Mouse (Mus musculus) layer of hippocampus, postnatal 25 days (tissue): ENCODE measurements around the gene Scnm1. TPM values are rescaled to one million over a fixed set of nuclear protein-coding genes. Genes with fewer than 3 reads are reported as not detected.
A peak's percentile ranks its signal among the peaks of the same experiment; 100 is the strongest.

Source experiments
- DNase-seq, 2 experiments: peaks; one replicate each; pipeline ENCODE4 v3.0.0; 2022; ENCODE audit warnings: mixed read lengths in 2 of 2, low spot score in 1 of 2; ENCODE audit errors: extremely low spot score in 1 of 2
- total RNA-seq, 2 experiments: library from RNA; stranded (reverse); gene quantifications; 2 replicates each; pipeline ENCODE4 v1.2.3; 2021

The Scnm1 gene
- 10 to 100 TPM; 43.1 to 48.2 TPM for total RNA-seq

DNA sequence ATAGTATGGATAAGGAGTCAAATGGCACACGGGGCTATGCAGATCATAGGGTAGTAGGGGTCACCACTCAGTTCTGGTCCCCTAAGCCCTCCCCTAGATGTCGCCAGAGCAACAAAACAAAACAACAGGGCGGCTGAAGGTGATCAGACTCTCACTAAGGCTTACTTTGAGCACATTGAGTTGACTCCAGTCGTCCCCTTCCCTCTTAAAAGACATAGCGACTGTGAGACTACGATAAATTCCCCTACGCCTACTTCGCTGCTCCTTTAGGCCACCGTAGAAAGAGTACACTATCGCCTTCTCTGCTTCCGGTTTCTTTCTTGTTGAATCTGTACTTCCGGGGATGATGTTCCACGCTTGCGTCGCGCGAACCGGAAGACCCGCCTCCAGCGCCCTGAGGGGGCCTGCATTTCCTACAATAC is at the start of gene Scnm1, which contains the start of gene Lysmd1:
Gene Scnm1, minus strand, starts transcription at position 332 of the 422 bp plus-strand sequence.
Gene Lysmd1, plus strand, starts transcription at position 409 of the 422 bp plus-strand sequence.
- DNase-seq = peak; percentile 68 to 70

DNA sequence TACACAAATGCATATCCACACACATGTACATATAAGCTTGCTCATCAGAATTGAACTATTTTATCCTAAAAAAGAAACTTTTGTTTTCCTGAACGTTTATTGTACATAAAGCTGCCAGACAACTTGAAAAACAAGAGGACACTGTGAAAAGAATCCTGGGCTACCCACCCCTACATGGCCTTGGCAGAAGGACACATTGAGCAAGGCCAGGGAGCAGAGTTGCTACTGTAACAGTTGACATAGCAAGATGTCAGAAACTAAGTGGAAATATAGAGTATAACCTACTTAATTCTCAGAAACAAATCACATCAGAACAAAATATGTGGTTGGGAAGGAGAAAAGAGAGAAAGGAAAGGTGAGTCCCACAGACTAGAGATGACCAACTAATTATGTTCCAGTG is 48.0 kb upstream of the Scnm1 start:
- DNase-seq = no peak

DNA sequence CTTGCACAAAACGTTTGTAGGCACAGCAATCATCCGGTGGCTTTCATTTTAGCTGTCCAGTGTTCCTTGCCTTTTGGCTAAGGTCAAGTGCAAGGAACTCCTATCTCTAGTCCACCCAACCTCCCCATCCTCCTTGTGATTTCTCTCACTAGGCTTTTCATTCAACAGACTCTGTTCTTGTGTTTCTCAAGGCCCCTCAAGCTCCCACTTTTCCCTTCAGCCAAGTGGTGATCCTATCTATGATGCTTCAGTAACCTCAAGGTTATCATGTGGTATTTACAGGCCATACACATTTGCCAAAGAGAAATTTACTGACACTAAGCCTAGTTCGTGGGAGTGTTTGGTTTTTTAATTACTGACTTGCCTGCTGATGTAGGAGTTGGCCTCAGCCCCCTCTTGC is 46.1 kb upstream of the Scnm1 start:
- no peak for DNase-seq

DNA sequence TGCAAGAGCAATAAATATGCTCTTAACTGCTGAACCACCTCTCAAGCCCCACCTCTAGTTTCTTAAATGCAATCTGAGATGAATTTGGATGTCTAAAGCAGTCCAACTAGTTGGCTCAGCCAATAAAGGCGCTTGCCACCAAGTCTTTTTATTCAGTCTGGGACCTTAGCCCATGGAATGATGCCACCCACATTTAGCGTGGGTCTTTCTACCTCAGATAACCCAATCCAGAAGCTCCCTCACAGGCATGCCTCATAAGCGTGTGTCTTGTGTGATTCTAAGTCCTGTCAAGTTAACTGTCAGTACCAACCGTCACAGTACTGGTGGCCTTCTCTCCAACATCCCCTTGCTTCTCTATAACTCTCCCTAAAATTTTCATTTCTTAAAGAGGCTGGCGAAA is 45.1 kb upstream of the Scnm1 start:
- DNase-seq = no peak

DNA sequence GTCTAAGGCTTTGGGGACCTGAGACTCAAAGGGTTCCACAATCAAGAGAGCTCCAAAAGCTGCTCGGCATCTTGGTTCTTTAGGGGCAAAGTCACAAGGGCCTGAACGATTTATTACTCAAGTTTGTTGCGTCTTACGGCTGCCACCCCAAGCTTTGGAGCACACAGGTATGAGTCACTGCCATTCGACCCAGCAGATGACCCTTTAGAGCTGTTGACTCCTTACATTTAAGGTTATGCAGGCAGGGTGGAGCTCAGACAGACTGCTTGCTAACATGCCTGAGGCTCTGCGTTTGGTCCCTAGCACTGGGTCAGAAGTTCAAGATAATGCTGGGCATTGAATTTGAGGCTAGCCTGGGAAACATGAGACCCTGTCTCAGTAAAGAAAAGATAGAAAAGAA is 43.8 kb upstream of the Scnm1 start:
- no peak for DNase-seq

DNA sequence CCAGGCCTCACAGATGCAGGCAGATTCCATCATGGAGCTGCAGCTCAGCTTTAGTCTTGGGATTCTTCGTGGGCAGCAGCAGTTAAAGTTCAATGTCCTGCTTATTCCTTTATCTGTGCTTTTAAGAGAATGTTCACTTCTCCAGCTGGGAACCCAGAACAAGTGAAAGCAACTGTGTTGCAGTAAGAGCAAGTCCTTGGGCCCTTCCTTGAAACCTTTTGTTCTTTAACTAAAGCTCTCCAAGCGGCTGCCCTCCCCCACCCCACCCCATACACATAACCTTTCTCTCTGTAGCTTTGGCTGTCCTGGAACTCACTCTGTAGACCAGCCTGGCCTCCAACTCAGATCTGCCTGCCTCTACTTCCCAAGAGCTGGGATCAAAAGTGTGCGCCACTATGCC is 42.7 kb upstream of the Scnm1 start:
- no peak for DNase-seq

DNA sequence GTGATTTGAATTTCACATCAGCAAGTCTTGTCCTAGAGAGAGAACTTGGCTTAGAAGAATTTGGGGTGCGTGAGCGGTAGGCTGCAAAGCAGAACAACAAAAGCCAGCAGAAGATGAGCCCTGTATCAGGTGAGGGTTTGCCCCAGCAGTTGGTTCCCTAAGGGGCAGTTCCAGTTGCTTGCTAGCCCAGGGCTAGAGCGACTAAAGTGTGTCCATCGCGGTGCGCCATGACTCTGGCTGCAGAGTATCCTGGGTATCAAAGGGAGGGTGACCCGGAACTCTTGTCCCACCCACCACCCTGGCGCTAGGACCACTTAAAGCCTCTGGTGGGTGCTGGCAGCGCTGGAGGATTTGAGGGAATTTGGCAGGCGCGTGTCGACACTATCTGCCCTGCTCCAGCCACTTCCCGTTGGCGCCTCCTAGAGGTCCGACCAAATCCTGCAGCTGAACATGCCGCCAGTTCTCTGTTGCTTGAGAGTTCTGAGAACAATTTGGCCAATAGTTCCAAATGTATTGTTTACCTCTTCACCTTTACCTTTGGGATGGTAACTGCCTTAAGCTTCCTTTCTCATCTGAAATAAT is 40.3 kb upstream of the Scnm1 start:
- DNase-seq = peak; percentile 61 to 85

DNA sequence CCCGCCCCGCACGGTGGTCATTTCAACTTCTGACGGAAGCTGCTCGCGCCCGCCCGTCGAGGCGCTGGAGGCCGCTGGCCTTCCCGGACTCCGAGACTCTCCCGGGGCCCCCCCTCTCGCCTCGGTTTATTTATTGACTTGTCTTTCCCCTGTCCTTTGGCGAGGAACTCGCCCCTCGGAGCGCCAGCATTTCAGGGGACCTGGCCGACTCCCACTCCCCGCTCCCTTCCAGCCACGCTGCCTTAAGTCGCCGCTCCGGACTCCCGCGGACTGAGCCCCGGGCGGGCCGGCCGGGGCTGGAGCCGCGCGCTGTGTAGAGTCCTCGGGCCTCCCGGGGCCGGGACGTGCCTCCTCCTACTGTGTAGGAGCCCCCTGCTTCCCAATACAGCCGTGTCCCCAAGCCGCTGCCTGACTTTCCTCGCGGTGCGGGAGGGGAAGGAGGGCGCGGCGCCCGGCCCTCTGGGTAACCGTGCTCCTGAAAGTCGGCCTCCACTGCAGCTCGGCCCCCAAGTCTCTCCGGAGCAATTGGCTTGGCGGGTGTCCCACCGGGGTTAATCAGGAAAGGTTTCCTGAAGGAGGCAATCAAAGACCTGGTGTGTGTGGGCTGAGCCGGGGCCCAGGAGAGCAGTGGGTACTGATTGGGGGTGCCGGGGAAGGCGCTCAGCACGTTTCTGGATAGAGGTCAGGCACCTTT is 39.6 kb upstream of the Scnm1 start:
- no peak for DNase-seq

DNA sequence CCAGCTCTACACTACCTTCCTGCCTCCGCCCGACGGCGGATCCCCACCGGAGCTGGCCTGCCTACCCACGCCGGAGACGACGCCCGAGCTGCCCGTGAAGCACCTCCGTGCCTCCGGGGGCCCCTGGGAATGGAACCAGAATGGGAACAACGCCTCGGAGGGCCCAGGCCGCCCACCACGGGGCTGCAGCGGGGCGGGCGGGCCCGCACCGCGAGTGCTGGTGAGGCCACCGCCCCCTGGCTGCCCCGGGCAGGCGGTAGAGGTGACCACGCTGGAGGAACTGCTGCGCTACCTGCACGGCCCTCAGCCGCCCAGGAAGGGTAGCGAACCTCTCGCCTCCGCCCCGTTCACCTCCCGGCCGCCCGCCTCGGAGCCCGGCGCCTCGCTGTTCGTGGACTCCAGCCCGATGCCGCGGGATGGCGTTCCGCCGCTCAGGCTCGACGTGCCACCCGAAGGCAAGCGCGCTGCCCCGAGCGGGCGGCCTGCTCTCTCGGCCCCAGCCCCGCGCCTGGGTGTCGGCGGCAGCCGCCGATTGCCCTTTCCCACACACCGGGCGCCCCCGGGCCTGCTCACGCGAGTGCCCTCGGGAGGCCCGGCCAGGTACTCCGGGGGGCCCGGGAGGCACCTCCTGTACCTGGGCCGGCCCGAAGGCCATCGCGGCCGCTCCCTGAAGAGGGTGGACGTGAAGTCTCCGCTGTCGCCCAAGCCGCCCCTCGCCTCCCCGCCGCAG is 38.9 kb upstream of the Scnm1 start:
- no peak for DNase-seq

DNA sequence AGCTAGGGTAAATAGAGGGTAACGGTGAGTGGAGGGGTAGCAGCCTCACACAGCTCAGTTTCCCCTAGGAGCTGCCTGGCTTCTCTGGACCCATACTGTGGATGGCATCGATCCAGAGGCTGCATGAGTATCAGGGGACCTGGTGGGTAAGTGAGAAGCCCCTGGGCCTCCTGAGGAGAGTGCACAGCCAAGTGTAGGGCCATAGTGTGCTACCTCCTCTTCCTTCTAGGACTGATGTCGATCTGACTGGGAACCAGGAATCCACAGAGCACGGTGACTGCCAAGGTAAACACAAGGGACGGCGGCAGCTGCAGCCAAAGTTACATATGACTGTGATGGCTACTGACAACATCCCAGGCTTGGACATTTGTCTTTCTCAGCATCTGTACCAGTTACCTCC is 37.3 kb upstream of the Scnm1 start:
- DNase-seq = no peak

DNA sequence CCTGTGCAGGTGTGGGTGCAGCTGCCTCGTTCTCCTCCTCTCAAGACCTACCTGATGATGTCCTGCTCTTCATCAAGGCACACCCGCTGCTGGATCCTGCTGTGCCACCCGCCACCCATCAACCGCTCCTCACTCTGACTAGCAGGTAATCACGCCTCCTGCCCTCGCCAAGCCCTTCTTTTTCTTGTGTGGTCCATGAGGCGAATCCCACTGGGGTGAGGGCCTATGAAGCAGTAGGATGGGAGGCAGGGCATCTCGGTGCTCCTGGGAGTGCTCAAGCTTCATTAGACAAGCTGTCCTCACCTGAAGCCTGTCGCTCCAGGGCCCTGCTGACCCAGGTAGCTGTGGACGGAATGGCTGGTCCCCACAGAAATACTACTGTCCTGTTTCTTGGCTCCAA is 36.2 kb upstream of the Scnm1 start:
- no peak for DNase-seq

DNA sequence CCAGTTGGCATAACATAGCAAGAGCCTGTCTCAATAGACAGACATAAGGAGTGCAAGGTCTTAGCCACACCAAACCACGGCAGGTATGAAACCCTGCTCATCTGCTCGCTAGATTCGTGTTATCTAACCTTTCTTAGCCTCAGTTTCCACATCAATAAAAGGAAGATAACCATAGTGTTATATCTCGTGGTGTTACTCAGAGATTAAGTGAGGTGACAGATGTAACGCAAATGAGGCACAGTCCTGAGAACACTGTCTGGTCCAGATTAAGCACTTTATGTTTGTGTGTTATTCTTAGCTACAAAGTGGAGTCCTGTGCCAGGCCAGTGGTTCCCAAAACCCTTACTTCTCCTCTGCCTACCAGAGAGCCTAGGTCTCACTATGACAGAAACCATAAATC is 31.0 kb upstream of the Scnm1 start:
- no peak for DNase-seq

DNA sequence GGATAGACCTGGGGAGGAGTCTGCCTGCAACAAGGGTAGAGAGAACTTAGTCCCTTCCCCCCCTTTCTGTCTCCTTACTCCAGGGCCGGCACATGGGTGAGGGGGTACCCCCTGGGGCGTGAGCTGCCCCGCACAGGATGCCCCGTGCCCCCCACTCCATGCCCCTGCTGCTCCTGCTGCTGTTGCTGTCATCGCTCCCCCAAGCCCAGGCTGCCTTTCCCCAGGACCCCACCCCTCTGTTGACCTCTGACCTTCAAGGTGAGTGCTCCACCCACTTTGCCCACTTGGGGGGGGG is 30.4 kb upstream of the Scnm1 start:
- DNase-seq = no peak

DNA sequence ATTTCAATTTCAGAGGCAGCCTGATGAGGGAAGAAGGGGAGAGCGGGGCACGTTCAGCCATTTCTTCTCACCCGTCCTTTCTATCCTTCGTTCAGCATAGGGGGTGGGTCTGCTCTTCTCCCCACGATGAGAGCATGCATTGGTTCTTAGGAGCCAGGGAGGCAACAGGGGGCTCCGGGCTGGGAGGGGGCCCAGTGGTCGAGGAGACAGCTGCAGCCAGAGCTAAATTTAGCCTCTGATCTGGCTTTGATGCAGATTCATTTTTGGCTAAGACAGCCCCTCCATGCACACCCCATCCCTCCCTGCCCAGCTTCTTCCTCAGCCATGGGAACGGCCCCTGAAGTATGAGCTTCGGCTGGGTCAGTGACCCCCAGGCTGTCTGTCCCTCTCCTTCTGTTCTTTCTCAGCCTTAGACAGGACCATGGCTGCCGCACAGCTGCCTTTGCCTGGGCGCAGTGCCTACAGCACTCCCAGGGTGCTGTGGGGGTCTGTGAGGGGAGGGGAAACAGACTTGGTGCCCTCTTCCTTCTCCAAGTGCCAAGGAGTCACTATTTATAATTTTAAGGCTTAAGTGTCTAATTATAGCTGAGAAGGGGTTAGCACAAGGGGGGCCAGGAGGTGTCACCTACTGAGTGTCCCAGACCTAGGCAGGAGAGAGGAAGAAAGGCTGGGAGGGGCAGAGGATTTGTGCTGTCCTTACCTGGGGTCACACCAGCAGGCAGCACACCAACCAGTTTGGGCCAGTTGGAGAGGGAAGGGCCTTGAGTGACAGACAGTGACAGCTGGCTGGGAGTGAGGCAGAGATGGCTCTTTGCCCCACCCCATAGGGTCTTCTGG is 29.8 kb upstream of the Scnm1 start:
- DNase-seq = no peak

DNA sequence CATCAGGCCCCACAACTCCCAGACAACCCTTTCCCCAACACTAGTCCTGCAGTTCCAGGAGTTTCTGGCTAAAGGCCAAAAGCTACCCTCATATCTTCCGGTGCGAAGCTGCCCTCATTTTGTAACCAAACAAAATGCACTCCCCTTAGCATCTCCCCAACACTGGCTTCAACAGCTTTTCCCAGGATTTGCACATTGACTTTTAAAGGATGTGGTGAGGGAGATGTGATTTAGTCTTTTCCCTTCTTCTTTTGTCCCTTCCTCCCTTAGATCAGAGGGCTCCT is 28.5 kb upstream of the Scnm1 start:
- DNase-seq = no peak

DNA sequence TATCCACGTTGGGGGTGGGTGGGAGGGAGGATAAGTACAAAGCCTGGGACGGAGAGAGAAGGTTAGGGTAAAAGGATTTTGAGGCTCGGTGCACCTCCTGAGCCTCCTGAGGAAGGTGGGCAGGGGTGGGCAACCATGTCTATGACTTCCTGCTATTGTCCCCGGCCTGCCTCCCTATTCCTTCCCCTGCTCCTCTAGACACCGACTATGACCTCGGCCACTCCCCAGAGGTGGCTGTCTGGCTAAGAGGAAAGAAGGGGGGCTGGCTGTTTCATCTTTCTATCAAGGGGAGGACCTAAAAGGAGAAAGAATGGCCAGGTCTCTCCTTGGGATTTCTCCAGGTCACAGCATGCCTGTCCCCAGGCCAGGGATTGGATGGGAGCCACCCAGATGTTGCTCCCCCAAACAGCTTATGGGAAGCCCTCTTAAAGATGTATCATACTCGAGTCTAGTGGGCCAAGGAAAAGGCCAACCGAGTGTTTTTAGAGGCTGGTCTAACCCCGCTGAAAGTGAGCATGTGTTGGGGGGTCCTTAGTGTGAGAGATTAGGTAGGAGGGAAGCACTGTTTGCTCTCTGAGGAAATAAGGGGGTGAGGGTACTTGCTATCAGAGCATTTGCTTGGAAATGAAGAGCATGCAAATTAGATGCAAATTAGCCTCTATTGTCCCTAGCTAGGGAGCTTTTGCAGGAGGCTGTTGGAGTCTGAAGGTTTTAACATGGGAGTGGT is 28.0 kb upstream of the Scnm1 start:
- no peak for DNase-seq

DNA sequence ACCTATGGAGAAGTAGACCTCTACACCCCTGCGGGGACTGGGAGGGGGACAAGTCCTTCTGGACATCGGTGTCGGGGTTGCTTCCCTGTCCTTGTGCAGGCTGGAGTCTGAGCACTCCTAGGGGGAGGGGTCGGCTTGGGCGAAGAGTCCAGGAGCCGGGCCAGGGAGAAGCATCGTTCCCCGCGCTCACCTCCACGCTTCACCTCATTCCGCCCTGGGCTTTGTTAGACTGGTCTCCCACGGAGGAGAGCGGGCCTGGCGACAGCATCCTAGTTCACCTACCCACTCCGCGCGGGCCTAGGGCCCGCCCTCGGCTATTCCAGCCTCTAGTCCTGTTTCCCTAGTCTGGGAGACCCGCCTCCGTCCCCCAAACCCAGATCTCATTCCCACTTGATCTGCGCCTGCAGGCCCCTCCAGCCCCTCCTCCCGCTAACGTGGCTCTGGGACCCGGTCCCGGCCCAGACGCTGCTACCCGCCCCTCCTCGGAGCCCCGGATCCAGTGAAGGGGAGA is 27.3 kb upstream of the Scnm1 start:
- no peak for DNase-seq

DNA sequence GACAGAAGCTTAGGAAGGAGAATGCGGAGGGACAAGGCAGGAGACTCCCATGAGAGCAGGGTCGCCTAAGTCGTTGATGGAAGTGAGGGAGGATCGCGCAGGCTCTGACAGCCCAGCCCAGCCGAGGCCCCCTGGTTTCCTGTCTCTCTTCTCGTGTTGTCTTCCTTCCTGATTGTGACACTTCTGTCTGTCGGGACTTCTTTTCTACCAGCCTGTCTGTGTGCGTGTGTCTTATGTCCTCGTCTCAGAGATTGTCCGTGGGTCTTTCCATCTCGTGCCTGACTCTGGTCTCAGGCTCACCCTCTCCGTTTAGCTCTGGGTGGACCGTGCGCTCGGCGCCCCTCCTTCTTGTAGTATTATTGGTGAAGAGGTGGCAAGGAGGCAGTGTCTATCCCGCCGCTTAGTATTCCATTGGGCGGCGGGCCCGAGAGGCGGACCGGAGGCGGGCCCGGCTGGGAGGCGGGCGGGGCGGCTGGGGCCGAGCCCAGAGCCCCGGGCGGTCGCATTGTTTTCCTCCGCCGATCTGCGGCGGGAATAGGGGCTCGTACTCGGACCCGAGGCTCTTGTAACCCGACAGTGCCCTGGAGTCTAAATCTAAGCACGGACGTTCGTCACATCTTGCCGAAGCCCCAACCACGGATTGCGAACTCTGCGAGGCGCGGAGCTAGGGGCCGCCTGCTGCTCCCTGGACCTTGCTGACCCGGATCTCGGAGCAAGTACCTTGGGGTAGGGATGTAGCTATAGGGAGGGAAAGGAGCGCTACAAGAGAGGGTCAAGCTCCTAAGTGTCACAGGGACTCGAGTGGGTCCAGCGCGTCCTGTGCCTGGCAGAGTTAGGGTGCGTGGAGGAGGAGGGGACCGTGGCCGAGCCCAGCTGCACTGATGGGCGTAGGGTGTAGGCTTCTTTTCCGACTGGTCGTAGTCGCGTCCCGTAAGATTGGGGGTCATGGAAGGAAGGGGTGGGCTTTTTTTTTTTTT is 26.5 kb upstream of the Scnm1 start, which contains the start of gene Sema6c:
Gene Sema6c, plus strand, starts transcription at position 471 of the 977 bp plus-strand sequence.
- peak; percentile 75 for DNase-seq

DNA sequence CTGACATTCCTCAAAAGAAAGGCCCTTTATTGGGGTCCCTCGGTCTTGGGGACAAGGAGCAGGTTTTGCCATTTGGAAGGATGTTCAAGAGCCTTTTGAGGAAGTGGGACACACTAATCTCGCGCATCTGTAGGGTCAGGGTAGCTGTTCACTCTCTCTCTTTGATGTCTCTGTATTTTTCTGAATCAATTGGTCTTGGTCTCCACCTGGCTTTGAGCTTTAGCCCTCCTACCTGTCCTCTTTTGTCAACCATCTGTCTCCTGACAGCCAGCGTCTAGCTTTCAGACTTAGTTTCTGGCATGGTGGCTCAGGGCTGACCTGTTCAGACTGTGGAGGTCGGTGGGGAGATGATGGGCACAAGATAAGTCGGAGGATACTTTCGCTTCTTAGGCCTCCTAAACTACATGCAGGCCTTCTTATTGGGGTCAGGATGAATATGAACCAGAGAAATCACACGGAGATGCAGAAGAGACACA is 25.7 kb upstream of the Scnm1 start:
- no peak for DNase-seq
